Mouse (Mus musculus): ENCODE results near the gene Olfr572. TPM values are rescaled to one million over a fixed set of nuclear protein-coding genes. Genes with fewer than 3 reads are reported as not detected.

The Olfr572 gene
- not detected in 2 replicates for polyA plus RNA-seq (2012; ENCODE audit: insufficient read depth, insufficient read length, low replicate concordance, missing spikeins)

DNA sequence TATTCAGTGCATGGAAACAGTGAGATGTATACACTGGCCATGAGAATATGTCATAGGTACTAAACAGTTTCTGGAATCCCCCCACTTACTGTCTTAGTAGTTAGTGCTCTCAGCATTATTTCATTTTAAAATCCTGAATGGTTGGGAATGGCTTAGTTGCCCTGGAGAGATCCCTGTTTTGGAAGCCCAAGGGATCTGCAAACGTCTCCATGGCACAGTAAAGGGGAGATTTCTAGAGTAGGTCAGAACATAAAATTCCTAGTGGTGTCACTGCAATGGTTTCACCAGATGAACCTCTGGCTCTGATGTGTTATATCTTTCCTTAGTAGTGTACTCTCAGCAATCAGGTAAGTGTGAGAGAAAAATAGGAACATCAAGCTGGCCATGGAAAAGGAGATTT, at the start of gene Olfr572:
Gene Olfr572 (plus strand): TSS at position 301 of the 400 bp plus-strand sequence.
- Histone ChIP-seq H3K27ac (ENCODE audit: insufficient read depth, low read depth, low read length) (no peak within 1 kb of the TSS), H3K4me3 (ENCODE audit: insufficient read depth, low read depth, low read length) (no peak within 1 kb of the TSS), H3K4me1 (ENCODE audit: control insufficient read depth, insufficient read depth, low read length) (no peaks in the 10 kb centered on the region)
- TF ChIP-seq CTCF (IDR thresholded peaks at IDR 0.05; ENCODE audit: insufficient read depth, low read depth, low read length) (no peak), POLR2A (IDR thresholded peaks at IDR 0.05; ENCODE audit: insufficient read depth, low read depth, low read length) (no peak)
- WGBS: 64% methylated on average over 1 of the region's 1 CpGs

- TF ChIP-seq CTCF (IDR thresholded peaks at IDR 0.05; ENCODE audit: insufficient read depth, low read depth, low read length) (no peak), POLR2A (IDR thresholded peaks at IDR 0.05; ENCODE audit: insufficient read depth, low read depth, low read length) (no peak)
- Histone ChIP-seq H3K4me1 (ENCODE audit: control insufficient read depth, insufficient read depth, low read length) (no peaks in the 10 kb centered on the region), H3K4me3 (ENCODE audit: insufficient read depth, low read depth, low read length) (no peak within 1 kb of the TSS), H3K27ac (ENCODE audit: insufficient read depth, low read depth, low read length) (no peak within 1 kb of the TSS)
Observed at GRCm38 (mm10) chr7:102876822-102877221, 47.4 kb upstream of the Olfr572 start, which contains the start of gene Olfr568. TSS of gene Olfr568 (plus strand) at chr7:102877122.

GRCm38 (mm10) chr7:102890782-102891181, 33.4 kb upstream of the Olfr572 start, which contains the start of gene Olfr569:
TSS of gene Olfr569 (minus strand) at chr7:102890882.
- H3K27ac ChIP-seq (ENCODE audit: insufficient read depth, low read depth, low read length): no peak within 1 kb of the TSS
- TF ChIP-seq CTCF (IDR thresholded peaks at IDR 0.05; ENCODE audit: insufficient read depth, low read depth, low read length): no peak
- no peak for TF ChIP-seq POLR2A (IDR thresholded peaks at IDR 0.05; ENCODE audit: insufficient read depth, low read depth, low read length)
- H3K4me3 ChIP-seq (ENCODE audit: insufficient read depth, low read depth, low read length): no peak within 1 kb of the TSS
- WGBS: 62% methylated on average over 3 of the region's 3 CpGs
- no peaks in the 10 kb centered on the region for H3K4me1 ChIP-seq (ENCODE audit: control insufficient read depth, insufficient read depth, low read length)

- Histone ChIP-seq H3K4me3 (ENCODE audit: insufficient read depth, low read depth, low read length) (no peak overlapping the region), H3K4me1 (ENCODE audit: control insufficient read depth, insufficient read depth, low read length) (no peaks in the 10 kb centered on the region), H3K27ac (ENCODE audit: insufficient read depth, low read depth, low read length) (no peak overlapping the region)
- 42% methylated on average over 1 of the region's 1 CpGs for WGBS
- TF ChIP-seq POLR2A (IDR thresholded peaks at IDR 0.05; ENCODE audit: insufficient read depth, low read depth, low read length) (no peak), CTCF (IDR thresholded peaks at IDR 0.05; ENCODE audit: insufficient read depth, low read depth, low read length) (no peak)
Observed at GRCm38 (mm10) chr7:102915261-102915660, 8.9 kb upstream of the Olfr572 start.

GRCm38 (mm10) chr7:102916405-102916804, 7.8 kb upstream of the Olfr572 start:
- 76% methylated on average over 5 of the region's 5 CpGs for WGBS
- no peaks in the 10 kb centered on the region for H3K4me1 ChIP-seq (ENCODE audit: control insufficient read depth, insufficient read depth, low read length)
- TF ChIP-seq CTCF (IDR thresholded peaks at IDR 0.05; ENCODE audit: insufficient read depth, low read depth, low read length) (no peak), POLR2A (IDR thresholded peaks at IDR 0.05; ENCODE audit: insufficient read depth, low read depth, low read length) (no peak)
- no peak overlapping the region for H3K27ac ChIP-seq (ENCODE audit: insufficient read depth, low read depth, low read length)
- no peak overlapping the region for H3K4me3 ChIP-seq (ENCODE audit: insufficient read depth, low read depth, low read length)

DNA sequence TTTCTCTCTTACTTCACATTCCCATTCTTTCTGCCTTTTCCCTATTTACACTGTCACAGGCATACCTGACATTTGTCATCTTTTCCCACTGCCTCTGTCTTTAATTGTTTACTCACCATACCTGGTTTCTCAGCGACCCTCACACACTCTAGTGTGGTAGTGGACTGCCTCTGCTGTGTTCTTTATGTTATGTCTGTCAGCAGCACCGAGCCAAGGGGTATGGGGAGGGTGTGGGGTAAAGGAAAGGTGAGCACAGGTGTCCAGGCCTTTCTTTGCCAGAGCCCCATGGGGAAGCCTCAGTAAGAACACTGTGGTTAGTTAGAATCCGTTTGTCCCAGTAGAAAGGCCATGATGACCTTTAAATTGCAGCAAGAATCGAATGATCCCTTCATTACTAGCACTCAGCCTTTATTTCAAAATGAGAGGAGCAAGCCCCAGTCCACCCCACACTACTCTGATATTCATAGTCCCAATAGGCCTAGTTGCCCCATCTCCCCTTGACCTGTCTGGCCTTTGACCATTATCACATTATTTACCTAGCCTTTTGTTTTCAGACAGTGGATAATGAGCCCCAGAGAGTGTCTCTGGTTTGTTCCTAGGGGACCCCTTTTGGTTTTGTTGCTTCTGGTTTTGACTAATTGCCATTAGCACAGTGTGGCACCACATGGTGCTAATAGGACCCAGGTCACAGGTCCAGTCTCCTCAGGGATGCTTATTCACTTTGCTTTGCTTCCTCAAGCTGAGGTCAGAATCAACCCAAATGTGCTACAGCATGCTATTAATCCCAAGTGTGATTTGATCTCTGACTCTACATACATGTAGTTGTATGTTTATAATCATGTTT, 7.0 kb upstream of the Olfr572 start, which contains the start of gene Olfr571:
Gene Olfr571 (minus strand): TSS at position 505 of the 844 bp plus-strand sequence.
- WGBS: 68% methylated on average over 4 of the region's 4 CpGs
- H3K27ac ChIP-seq (ENCODE audit: insufficient read depth, low read depth, low read length): no peak within 1 kb of the TSS
- no peaks in the 10 kb centered on the region for H3K4me1 ChIP-seq (ENCODE audit: control insufficient read depth, insufficient read depth, low read length)
- TF ChIP-seq POLR2A (IDR thresholded peaks at IDR 0.05; ENCODE audit: insufficient read depth, low read depth, low read length) (no peak), CTCF (IDR thresholded peaks at IDR 0.05; ENCODE audit: insufficient read depth, low read depth, low read length) (no peak)
- no peak within 1 kb of the TSS for H3K4me3 ChIP-seq (ENCODE audit: insufficient read depth, low read depth, low read length)

DNA sequence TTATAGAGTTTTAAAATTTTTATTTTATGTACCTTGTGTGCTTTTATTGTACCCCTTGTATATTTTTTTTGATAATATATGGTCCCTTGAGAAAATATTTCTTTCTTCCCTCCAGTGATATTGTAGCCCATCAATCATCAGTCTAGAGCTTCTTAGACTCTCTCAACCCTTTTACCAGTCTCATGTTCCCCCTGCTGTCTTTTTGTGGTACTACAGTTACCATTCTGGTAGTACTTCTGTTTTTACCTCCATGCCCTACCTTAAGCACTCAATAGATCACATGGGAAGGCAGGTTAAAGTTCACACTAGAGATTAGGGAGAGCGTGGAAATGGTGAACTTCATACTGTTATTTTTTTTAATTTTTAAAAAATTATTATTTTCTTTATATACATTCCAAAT, 4.6 kb upstream of the Olfr572 start:
- Histone ChIP-seq H3K4me1 (ENCODE audit: control insufficient read depth, insufficient read depth, low read length) (no peaks in the 10 kb centered on the region), H3K27ac (ENCODE audit: insufficient read depth, low read depth, low read length) (no peak overlapping the region), H3K4me3 (ENCODE audit: insufficient read depth, low read depth, low read length) (no peak overlapping the region)
- 22% methylated on average over 1 of the region's 1 CpGs for WGBS
- TF ChIP-seq CTCF (IDR thresholded peaks at IDR 0.05; ENCODE audit: insufficient read depth, low read depth, low read length) (no peak), POLR2A (IDR thresholded peaks at IDR 0.05; ENCODE audit: insufficient read depth, low read depth, low read length) (no peak)

- WGBS: 65% methylated on average over 3 of the region's 3 CpGs
- Histone ChIP-seq H3K4me3 (ENCODE audit: insufficient read depth, low read depth, low read length) (no peak overlapping the region), H3K27ac (ENCODE audit: insufficient read depth, low read depth, low read length) (no peak overlapping the region), H3K4me1 (ENCODE audit: control insufficient read depth, insufficient read depth, low read length) (no peaks in the 10 kb centered on the region)
- TF ChIP-seq CTCF (IDR thresholded peaks at IDR 0.05; ENCODE audit: insufficient read depth, low read depth, low read length) (no peak), POLR2A (IDR thresholded peaks at IDR 0.05; ENCODE audit: insufficient read depth, low read depth, low read length) (no peak)
Observed at GRCm38 (mm10) chr7:102927105-102927504, 2.9 kb downstream of the Olfr572 start.

- H3K4me1 ChIP-seq (ENCODE audit: control insufficient read depth, insufficient read depth, low read length): no peaks in the 10 kb centered on the region
- TF ChIP-seq POLR2A (IDR thresholded peaks at IDR 0.05; ENCODE audit: insufficient read depth, low read depth, low read length): no peak
- TF ChIP-seq CTCF (IDR thresholded peaks at IDR 0.05; ENCODE audit: insufficient read depth, low read depth, low read length): no peak
- H3K4me3 ChIP-seq (ENCODE audit: insufficient read depth, low read depth, low read length): no peak within 1 kb of the TSS
- no peak within 1 kb of the TSS for H3K27ac ChIP-seq (ENCODE audit: insufficient read depth, low read depth, low read length)
- WGBS: 96% methylated on average over 2 of the region's 2 CpGs
Observed at GRCm38 (mm10) chr7:102942475-102942874, 18.3 kb downstream of the Olfr572 start, which contains the start of gene Olfr573-ps1. TSS of gene Olfr573-ps1 (minus strand) at chr7:102942575.

Data from olfactory bulb, adult 2 months (tissue).